Mouse (Mus musculus) megakaryocyte progenitor cell, adult 5-6 weeks (primary cell): Measurements from ENCODE around the gene Btbd16. TPM values are rescaled to one million over a fixed set of nuclear protein-coding genes. Genes with fewer than 3 reads are reported as not detected.
A peak's percentile ranks its signal among the peaks of the same experiment; 100 is the strongest.

Experiments
- ATAC-seq: replicated peaks from 2 replicates; pipeline ENCODE4 v1.8.0; 2016; ENCODE audit warnings: mild to moderate bottlenecking, moderate TSS enrichment, inconsistent platforms; ENCODE audit not compliant: poor library complexity
- total RNA-seq, 2 experiments: library from RNA; stranded (forward) in 1 of 2; stranded (reverse) in 1 of 2; fragments of 157-497, 149-512 nt in 1 of 2; fragments of 200-1000 nt in 1 of 2; gene quantifications; 2 replicates each; pipeline versions ENCODE4 v1.2.3 to v1.2.4; 2015 to 2017

The Btbd16 gene
- total RNA-seq, 2 experiments from 2014 or later = 0.52 to 0.87 TPM

DNA sequence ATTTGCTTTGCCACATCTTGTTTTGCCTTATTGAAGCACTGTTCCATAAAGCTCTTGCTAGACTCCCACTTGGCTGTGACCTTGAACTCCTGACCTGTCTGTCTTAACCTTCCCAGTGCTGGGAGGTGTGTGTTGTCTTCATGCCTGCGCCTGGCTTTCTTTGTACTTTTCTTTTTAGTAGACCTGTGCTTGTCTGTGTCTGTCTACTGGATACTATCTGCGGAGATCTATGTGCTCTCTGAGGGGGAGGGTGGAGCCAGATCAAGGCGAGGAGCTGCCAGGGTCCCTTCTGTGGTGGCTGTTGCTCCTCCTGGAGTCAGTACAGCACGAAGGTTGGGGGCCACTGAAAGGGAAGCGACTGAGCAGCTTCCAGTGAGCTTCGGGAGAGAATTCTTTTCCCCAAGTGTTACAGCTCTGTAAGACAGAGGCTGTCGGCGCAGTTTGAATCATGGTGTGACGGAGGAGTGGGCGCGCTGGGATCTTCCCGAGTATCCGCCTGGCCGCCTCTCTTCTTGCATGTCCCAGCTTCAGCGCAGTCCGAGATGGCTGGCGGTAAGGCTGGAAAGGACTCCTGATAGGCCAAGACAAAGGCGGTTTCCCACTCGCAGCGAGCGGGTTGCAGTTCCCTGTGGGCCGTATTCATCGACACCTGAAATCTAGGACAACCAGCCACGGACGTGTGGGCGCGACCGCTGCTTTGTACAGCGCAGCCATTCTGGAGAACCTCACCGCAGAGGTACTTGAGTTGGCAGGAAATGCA, 7.3 kb upstream of the Btbd16 start:
- no peak for ATAC-seq

GRCm38 (mm10) chr7:130768151-130768550, 5.7 kb upstream of the Btbd16 start:
- ATAC-seq = no peak

DNA sequence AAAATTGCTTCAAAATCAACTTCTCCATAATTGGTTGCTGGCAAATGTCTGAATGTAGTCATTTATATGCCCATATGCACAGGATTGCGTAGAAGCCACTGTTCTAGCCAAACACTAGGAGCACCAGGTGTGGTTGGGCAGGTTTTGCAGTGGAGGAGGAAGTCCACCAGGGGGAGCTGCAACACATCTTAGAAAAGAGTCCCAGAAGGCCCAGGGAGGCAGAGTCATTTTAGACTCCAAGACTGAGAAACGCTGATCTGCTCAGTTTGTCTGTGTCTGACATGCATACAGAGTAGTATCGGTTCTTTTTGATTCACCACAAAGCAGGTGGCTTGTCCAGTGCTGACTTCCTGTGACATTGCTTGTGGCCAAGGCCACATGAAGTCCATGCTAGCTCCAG, 3.2 kb upstream of the Btbd16 start:
- ATAC-seq = peak; percentile 78

DNA sequence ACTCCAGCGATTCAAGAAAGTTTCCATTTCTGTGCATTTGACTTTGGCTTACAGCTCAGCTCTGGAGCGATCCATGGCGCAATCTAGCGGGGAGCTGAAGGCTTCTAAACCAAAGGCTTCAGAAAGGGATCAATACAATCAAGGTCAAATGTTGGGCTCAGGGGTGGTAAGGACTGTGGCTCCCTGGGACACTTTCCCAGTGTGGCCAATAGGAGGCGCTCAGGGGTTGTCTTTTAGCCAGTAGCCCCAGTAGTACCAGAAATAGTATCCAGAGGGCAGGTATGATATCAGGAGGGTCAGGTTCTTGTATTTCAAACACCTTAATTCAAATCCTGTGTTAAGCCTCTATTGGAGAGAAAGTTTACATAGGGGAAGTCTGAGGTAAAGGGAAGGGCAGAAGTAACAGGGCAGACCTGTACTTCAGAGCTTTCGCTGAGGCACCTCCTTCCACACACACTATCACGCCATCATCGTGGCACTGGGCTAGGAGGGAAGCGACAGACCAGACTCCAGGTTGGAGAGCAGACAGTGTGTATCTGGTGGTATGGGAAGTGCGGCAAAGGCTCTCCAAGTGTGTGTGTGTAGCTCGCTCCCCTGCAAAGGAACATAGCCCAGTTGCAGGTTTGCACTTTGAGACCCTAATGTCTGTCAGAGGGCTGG, 568 bp upstream of the Btbd16 start:
- peak; percentile 75 for ATAC-seq

- no peak for ATAC-seq
Measured at GRCm38 (mm10) chr7:130780866-130781419, 7.1 kb downstream of the Btbd16 start.

DNA sequence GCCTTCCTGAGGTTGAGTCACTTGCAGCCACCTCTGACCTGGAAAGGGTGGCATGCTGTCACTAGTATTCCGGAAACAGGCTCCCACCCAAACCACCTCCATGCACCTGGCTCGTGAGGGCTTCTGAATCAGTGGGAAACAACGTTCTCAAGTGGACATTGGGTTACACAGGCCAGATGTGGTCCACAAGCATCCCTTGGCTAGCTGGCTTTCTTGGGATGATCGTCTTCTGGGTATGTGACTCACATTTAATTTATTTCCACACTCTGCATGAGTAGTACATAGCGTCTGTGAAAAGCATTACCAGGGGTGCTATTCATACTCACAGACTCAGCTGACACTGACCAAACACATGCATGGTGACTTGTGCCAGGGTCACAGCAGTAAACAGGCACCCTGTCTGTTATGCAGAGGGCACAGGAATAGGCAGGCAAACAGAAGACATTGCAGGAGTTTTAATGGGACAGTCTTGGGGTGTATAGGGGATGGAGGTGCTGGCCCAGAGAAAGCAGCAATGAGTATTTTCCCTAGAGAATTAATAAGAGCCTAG, 8.7 kb downstream of the Btbd16 start:
- ATAC-seq = no peak

- ATAC-seq = no peak
Measured at GRCm38 (mm10) chr7:130785923-130786575, 12.2 kb downstream of the Btbd16 start.

DNA sequence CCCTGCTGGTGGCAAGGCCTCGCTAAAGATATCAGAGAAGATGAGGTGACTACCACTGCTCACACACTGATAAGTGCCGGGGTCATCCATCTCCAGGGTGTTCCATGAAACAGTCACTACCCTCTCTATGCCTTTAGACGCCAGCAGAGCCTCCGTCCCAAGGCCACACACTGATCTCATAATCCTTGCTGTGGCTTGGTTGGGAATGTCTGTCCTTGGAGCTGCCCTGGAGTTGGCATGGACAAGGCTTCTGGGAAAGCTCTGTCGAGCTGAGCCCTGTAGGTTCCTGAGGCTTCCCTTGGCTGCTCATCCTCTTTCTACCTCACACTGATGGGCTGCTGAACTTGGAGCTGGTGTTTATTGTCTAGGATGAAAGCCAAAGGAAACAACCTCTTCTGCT, 12.8 kb downstream of the Btbd16 start:
- ATAC-seq = no peak

GRCm38 (mm10) chr7:130787537-130787936, 13.7 kb downstream of the Btbd16 start:
- no peak for ATAC-seq

- ATAC-seq = no peak
Measured at GRCm38 (mm10) chr7:130788950-130789349, 15.1 kb downstream of the Btbd16 start.

GRCm38 (mm10) chr7:130789456-130789855, 15.6 kb downstream of the Btbd16 start:
- ATAC-seq = no peak

- no peak for ATAC-seq
Measured at GRCm38 (mm10) chr7:130793671-130794070, 19.8 kb downstream of the Btbd16 start.

GRCm38 (mm10) chr7:130796786-130797185, 22.9 kb downstream of the Btbd16 start:
- peak; percentile 73 for ATAC-seq

DNA sequence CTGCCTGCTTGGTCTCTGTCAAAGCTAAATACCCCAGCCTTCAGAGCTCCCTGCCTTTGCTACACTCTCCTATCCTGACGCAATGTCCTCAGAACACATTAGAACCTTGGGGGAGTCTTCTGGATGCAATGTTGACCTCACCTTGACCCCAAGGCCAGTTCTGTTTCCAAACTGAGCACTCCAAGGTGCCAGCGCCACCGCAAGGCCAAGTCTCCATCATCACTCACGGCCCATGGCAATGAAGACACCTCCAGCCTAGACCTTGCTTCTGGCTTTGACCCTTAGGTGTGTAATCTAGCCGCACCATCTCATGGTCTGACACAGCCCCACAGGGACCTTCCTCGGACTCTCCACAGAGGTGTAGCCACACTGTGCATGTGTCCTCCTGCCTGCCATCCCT, 23.7 kb downstream of the Btbd16 start:
- ATAC-seq = no peak

GRCm38 (mm10) chr7:130799418-130799817, 25.5 kb downstream of the Btbd16 start:
- ATAC-seq = no peak

GRCm38 (mm10) chr7:130800681-130801080, 26.8 kb downstream of the Btbd16 start:
- no peak for ATAC-seq

GRCm38 (mm10) chr7:130801811-130802210, 27.9 kb downstream of the Btbd16 start:
- ATAC-seq = no peak

DNA sequence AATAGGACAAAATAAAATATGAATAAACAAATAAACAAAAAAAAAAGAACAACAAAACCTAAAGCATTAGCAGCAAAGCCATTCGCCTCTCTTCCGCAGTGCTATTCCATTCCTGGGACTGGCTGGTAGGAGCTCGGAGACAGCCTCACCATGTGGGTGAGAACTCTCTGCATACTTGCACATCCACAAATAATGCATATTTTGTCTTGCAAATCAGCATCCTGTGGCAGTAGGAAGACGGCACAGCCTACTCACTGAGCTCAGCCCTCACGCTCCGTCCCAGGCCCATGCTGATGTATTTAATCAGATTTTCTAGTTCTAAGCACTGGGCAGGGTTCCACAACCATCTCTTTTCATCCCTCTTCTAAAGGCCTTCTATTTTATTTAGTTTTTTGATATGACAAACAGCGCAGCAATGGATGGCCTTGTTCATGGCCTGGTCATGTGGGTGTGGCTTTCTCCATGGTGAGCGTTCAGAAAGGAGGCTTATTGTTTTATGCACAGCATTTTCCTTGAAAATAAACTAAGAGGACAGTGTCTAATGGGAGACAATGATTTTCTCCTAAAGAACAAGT, 29.5 kb downstream of the Btbd16 start:
- no peak for ATAC-seq

GRCm38 (mm10) chr7:130804991-130805390, 31.1 kb downstream of the Btbd16 start:
- no peak for ATAC-seq

DNA sequence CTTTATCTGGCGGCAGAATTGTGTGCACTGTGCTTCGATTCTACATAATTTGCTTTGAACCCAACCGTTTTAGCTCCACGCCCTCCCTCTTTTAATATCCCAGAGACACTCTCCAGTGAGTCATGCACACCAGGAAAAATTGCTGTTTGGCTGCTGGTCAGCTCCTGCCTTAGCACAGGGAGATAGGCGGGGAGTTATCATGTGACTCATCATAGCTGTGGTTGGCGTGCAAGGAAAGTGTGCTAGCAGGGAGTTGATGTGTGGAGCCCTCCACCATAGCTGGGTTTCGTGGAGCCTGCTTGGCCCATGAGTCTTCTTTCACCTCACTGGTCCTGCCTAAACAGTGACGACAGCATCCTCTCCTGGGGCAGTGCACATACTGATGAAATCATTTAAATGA, 33.9 kb downstream of the Btbd16 start:
- no peak for ATAC-seq

DNA sequence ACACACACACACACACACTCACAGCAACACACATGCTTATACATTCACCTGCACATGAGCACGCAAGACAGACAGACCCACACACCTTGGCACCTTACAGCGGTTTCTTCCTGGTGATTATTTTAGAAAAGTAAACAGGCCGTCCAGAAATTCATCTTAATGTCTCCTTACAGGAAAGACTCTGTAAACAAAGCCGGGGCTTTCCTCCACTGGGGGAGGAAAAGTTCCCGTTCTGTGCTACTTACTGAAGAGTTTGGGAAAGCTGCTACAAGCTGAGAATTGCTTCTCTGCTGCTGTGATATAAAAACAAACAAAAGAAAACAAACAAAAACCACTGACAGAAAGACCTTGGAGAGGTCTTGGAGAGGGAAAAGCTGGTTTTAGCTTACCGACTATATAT, 34.8 kb downstream of the Btbd16 start:
- no peak for ATAC-seq
